Mouse (Mus musculus) skeletal muscle tissue, adult 2 months (tissue): ENCODE data around the gene Pgm2.
A peak's percentile ranks its signal among the peaks of the same experiment; 100 is the strongest.

Experiments
- DNase-seq: peaks from one replicate; pipeline ENCODE4 v3.0.0-alpha.2; 2012; ENCODE audit warnings: low read depth, low spot score

The Pgm2 gene

GRCm38 (mm10) chr5:64144315-64144714 lies 51.6 kb downstream of the Pgm2 start:
- DNase-seq, result peak; percentile 48

GRCm38 (mm10) chr5:64146384-64147005 lies 53.7 kb downstream of the Pgm2 start:
- no peak for DNase-seq

GRCm38 (mm10) chr5:64149184-64150127 lies 56.7 kb downstream of the Pgm2 start:
- DNase-seq, result no peak

GRCm38 (mm10) chr5:64153319-64153718 lies 60.6 kb downstream of the Pgm2 start:
- DNase-seq, result no peak

- peak; percentile 62 for DNase-seq
Measured at GRCm38 (mm10) chr5:64155861-64156550, 63.3 kb downstream of the Pgm2 start, which contains the start of gene Tbc1d1. TSS of gene Tbc1d1 (plus strand) at chr5:64156305.

- peak; percentile 73 for DNase-seq
Measured at GRCm38 (mm10) chr5:64156579-64156978, 63.8 kb downstream of the Pgm2 start.

GRCm38 (mm10) chr5:64157926-64158325 lies 65.2 kb downstream of the Pgm2 start:
- no peak for DNase-seq

GRCm38 (mm10) chr5:64158501-64158900 lies 65.8 kb downstream of the Pgm2 start:
- no peak for DNase-seq

GRCm38 (mm10) chr5:64159065-64159780 lies 66.5 kb downstream of the Pgm2 start:
- DNase-seq, result no peak

- DNase-seq, result peak; percentile 76
Measured at GRCm38 (mm10) chr5:64159781-64160704, 67.3 kb downstream of the Pgm2 start.

- no peak for DNase-seq
Measured at GRCm38 (mm10) chr5:64160705-64161391, 68.1 kb downstream of the Pgm2 start.

GRCm38 (mm10) chr5:64161917-64162316 lies 69.2 kb downstream of the Pgm2 start:
- DNase-seq, result no peak

GRCm38 (mm10) chr5:64162582-64162981 lies 69.8 kb downstream of the Pgm2 start:
- peak; percentile 76 for DNase-seq

GRCm38 (mm10) chr5:64164414-64164813 lies 71.7 kb downstream of the Pgm2 start:
- DNase-seq, result no peak

- DNase-seq, result no peak
Measured at GRCm38 (mm10) chr5:64165826-64166225, 73.1 kb downstream of the Pgm2 start.

GRCm38 (mm10) chr5:64168990-64169540 lies 76.3 kb downstream of the Pgm2 start:
- peak; percentile 47 for DNase-seq

- DNase-seq, result no peak
Measured at GRCm38 (mm10) chr5:64172884-64173283, 80.1 kb downstream of the Pgm2 start.

- DNase-seq, result no peak
Measured at GRCm38 (mm10) chr5:64173302-64173701, 80.6 kb downstream of the Pgm2 start.

- DNase-seq, result no peak
Measured at GRCm38 (mm10) chr5:64174429-64174935, 81.7 kb downstream of the Pgm2 start.
